Mouse (Mus musculus): ENCODE data around the gene Anapc5.

Gene Anapc5

DNA sequence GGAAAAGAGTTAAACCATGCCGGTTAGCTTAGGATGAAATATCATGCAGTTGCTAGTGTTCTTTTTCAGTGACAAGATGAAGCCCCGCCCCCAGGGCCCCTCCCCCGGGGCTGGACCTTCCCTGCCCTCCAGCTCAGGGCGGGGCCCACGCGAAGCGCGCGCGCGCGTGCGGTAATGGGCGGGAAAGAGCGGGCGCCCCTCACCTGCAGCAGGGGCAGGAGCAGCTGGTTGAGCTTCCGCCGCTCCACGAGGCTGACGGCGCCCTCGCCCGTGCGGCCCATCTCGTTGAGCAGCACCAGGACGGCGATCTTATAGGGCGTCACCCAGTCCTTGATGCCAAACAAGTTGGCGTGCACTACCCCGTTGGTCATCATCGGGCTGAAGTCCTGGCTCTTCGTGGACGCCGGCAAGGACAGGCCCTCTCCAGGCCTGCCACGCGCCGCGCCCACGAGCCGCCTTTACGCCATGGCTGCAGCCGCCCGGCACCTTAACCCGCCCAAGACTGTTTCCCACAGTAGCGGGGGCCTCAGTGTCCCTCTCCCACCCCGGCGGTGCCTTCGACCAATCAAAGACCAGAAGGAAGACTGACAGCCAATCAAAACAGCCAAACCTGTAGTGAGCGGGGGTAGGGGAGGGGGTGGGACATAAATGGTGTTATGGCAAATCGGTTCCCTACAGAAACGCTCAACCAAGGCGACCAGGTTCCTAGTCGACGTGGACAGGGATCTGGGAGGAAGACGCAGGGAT is at the start of gene Anapc5:
Gene Anapc5 (minus strand): TSS at position 563 of the 747 bp plus-strand sequence.
- peak; percentile 97 for DNase-seq (ENCODE audit: low spot score)

DNA sequence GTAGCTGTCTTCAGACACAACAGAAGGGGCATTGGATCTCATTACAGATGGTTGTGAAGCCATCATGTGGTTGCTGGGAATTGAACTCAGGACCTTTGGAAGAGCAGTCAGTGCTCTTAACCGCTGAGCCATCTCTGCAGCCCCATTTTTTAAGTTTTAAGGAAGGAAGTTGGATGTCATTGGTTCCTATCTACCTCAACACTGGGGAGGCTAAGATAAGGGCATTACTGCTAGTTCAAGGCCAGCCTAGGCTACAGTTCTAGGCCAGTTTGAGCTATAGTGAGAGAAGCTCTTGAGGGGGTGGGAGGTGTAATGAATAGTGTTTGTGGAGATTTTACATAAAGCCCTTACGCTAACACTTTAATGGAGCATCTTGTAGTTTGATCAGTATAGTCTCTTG is 41.9 kb upstream of the Anapc5 start:
- no peak for DNase-seq (ENCODE audit: low spot score)

DNA sequence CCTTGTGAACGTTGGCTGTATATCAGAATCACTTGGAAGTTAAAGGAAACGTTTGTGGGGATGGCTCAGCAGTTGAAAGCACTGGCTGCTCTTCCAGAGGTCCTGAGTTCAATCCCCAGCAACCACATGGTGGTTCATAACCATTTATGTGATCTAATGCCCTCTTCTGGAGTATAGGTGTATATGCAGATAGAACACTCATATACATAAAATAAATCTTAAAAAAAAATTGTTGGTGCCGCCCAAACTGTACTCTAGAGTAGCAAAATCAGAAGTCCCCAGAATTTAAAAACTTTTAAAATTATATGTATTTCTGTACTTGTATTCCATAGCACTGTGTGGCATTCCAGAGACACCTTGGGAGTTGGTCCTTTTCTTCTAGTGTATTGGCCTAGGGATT is 34.7 kb upstream of the Anapc5 start:
- no peak for DNase-seq (ENCODE audit: low spot score)

DNA sequence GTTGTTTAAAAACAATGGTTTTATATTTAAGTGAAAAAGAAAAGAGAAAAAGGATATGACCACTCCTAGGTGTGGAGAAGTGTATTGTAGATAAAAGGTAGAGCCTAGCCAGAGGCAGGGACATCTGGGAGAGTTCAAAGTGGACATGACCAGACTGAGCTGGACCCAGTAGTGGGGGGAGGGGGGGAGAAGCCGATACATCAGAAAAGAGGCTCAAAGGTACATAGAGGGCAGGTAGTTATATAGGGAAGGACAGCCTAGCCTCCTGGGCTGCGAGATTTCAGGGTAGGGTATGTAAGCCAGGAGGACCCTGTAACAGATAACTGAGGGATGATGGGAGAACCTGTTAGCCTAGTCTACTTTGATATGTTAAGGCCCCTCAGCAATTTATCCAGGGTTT is 31.5 kb upstream of the Anapc5 start:
- DNase-seq (ENCODE audit: low spot score) = no peak

DNA sequence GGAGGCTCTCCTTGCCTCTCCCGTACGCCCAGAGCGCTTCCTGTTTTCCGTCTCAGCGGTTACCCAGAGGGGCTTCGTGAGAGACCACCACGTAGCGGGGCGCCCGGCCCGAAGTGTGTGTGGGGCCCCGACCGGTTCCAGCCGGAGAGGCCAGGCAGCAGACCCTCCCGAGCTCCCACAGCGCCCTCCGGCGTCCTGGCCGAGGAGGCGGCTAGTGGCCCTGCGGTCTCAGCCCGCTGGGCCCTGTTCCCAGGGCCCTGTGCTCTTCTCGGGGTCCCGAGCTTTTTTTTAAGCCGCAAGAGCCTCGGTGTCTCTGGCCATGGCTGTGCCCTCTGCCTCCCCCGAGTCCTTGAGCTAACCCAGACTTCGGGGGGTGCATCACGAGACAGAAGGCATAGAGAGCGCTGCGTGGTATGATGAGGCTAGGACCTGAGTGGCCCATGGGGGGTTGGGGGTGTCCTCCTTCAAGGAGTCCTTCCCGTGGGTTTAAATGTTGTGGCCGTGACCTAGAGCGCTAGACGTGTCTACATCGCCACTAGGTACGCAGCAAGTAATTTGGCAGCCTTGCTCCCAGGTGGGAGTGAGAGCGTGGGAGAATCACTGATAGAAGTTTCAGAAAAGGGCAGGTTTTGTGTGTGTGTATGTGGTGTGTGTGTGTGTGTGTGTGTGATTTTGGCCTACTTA is 29.3 kb upstream of the Anapc5 start:
- DNase-seq (ENCODE audit: low spot score) = peak; percentile 54

DNA sequence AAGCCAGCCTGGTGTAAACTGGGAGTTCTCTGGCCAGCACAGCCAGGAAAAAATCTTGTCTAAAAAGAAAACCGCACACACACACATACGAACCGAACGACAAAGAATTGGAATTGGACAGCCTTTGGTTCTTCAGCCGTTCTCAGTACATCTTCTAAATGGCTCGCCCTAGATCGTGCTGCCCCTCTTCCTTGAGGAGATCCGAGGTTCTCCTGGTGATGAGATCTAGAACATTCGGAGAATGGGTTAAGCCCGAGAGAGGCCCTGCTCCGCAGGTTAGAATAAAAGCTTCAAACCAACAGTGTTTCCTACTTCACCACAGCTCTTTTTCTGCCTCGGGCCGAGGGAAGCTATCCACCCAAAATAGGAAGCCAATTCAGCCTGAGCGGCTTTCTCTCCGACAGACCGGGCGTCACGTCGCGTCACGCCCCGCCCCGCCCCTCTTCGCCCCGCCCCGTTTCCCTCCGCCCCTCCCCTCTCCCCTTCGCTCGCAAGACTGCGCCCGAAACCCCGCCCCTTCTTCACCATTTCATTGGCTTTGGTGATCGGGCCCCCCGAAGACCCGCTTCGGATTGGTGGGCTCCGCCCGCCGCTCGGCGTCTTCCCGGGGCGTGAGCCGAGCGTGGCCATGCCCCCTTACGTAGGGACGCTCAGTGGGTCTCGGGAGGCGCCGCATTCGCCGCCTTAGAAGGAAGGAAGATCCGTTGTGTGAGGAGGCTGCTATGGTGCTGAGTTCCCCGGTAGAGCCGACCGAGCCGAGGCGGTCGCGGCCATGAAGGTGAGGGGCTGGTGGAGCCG is 28.6 kb upstream of the Anapc5 start, which contains the start of gene Rnf34:
Gene Rnf34 (plus strand): TSS at position 528 of the 798 bp plus-strand sequence.
- DNase-seq (ENCODE audit: low spot score) = peak; percentile 99

DNA sequence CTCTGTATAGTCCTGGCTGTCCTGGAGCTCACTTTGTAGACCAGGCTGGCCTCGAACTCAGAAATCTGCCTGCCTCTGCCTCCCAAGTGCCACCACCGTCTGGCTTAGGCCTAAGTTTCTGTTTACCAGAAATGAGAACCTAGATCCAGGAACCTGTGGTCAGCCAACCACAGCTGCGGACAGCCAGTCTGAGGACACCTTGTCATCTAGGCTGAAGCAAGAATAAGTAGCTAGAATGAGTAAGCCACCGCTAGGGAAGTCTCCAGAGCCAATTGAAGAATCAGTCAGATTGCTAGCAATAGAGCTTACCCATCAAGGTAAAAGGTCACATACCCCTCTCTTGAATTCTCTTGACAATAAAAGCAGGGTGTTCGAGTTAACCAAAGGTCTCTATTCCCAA is 22.7 kb upstream of the Anapc5 start:
- DNase-seq (ENCODE audit: low spot score) = no peak

DNA sequence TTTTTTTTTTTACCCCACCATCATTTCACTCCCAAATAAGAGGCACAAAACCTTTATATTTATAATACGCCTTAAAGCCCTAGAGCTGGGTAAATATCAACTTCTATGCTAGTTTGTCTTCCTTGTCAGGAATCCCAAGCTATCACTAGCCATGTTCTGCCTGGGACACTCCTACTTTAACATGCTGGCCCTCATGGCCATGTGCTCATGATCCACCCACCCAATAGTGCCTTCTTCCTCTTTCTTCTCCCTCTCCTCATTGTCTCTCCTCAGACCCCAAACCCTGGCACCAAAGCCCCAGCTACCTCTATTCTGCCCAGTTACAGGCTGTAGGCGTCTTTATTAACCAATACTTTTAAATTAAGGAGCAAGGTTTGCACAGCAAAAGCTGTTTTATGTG is 20.0 kb upstream of the Anapc5 start:
- DNase-seq (ENCODE audit: low spot score) = no peak

DNA sequence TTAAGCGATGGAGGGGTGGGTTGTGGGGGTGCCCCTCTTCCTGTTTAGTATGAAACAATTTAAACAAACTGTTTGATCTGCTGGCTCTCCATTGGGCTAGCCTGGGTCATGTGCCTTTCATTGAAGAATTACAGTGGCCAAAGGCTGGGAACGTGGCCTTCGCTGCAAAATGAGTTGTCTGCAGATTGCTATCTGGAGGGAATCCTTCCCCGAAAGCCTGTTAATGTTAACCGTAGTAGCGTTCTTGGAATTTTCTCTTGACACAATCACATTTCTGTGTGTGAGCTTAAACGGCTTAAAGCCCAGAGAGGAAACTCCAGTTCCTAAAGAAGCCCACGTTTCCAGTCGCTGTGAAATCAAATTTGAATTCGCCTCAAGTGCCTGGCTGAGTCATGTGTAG is 11.9 kb upstream of the Anapc5 start:
- no peak for DNase-seq (ENCODE audit: low spot score)

DNA sequence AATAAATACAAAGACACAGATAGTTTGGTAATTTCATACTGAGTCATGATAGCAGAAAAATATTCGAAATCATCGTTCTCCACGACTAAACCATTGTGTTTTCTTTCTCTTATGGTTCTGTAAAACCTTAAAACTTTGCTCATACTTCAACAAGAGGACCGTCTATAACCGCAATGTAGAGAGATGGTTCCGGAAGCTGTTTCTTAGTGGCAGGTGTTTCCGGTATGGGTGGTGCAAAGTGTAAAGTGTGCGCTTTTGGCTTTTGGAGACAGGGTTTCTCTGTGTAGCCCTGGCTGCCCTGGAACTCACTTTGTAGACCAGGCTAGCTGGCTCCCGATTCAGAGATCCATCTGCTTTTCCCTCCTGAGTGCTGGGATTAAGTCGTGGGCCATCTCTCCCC is 11.4 kb upstream of the Anapc5 start:
- DNase-seq (ENCODE audit: low spot score) = no peak

DNA sequence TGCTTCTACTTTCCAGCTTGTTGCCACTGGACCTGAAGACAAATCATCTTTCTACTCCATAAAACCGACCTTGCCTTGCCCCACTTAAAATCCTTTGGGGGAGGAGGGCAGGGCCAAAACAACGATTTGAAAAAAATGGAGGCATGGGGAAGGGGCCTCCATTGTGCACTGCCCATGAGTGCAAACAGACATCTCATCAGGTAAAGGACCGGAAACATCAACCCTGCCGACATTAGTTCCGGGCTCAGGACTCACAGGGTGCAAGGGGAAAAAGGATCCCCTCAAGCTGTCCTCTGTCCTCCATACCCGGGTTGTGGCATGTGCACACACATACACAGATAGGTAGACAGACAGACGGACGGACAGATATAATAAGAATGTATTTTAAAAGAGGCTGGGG is 4.0 kb upstream of the Anapc5 start:
- DNase-seq (ENCODE audit: low spot score) = peak; percentile 67

DNA sequence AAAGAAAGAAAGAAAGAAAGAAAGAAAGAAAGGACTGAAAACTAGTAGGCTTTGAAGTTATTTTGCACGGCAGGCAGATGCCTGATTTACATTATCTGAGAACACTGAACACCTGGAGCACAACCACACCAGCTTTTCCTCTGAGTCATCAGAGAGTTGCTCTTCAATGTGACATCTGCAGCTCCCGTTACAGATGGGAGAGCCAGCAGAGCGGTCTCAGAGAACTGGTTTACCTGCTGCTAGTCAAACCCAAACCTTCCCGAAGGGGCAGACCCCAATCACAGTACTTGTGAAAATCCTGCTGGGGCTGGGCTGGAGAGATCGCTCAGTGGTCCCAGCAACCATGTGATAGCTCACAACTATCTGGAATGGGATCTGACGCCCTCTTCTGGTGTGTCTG is 3.3 kb upstream of the Anapc5 start:
- no peak for DNase-seq (ENCODE audit: low spot score)

DNA sequence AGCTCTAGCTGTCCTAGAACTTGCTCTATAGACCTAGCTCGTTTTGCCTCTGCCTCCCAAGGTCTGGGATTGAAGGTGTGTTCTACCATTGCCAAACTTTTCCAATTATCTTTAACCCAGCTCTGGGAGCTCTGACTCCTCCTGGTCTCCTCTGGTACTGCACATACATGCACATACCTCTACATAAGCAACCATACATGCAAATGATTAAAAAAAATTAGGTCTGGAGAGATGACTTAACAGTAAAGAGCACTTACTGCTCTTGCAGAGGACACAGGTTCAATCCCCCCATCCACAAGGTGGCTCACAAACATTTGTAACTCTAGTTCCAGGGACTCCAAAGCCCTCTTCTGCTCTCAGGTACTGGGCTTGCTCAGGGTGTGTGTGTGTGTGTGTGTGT is 2.8 kb upstream of the Anapc5 start:
- no peak for DNase-seq (ENCODE audit: low spot score)

DNA sequence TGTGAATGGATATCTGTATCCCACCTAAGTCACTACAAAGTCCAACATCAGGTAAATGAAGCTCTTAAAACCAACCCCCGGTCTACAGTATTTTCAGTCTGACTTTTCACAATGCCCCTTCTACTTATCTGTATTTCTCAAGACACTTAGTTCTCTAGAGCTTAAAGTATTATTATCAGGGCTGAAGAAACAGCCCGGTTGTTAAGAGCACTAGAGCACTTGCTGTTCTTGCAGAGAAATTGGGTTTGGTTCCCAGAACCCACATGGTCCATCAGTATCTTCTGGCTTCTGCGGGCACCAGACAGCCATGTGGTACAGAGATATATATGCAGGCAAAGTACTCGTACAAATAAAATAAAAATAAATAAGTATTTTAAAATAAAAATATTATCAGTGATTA is 1.3 kb upstream of the Anapc5 start:
- no peak for DNase-seq (ENCODE audit: low spot score)

DNA sequence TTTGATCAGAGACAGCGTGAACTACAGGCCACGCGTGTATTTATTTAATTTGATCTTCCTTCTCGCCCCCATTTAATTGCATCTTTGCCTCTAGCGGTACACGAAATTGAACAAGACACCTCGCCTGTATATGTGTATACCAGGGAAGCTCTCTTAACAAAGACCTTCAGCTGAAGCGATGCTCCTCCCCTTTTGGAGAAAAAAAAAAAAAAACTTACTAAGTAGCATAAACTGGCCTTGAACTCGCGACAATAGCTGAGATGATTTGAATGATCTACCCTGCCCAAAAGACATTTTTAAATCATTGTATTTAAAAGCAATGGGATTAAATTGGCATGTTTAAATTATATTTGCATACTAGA is 366 bp upstream of the Anapc5 start:
- no peak for DNase-seq (ENCODE audit: low spot score)

DNA sequence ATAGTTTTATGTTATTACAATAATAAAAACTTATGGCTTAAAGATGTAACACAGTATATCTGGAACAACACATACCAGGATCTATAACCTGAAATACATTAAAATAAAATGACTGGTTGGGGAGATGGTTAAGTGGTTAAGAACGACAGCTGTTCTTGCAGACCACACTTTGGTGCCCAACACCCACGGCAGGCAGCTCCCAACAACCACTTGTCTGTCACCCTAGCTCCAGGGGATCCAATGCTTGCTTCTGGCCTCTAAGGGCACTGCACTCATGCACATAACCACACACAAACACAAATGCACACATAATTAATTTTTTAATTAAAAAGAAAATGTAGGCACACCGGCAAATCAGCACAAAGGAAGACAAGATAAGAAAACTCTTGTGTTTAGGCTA is 8.4 kb downstream of the Anapc5 start:
- no peak for DNase-seq (ENCODE audit: low spot score)

DNA sequence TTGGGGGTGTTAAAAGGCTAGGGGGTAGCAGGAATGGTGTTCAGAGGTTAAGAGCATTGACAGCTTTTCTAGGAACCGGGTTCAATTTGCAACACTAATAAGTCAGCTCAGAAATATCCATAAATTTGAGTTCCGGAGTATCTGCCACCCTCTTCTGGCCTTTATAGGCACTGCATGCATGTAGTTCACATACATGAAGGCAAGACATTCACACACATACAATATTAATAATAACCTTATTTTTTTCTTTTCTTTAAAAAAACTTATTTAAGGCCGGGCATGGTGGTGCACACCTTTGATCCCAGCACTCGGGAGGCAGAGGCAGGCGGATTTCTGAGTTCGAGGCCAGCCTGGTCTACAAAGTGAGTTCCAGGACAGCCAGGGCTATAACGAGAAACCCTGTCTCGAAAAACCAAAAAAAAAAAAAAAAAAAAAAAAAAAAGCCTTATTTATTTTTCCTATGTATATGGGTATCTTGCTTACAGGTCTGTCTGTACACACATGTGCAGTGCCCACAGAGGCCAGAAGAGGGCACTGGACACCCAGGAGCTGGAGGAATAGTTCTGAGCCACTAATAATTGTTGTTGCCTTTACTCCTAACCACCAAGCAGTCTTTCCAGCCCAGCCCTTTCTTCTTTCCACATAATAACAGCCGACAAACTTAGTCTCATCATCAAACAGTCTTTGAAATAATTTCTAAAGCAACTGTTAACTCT is 9.6 kb downstream of the Anapc5 start:
- peak; percentile 45 for DNase-seq (ENCODE audit: low spot score)

DNA sequence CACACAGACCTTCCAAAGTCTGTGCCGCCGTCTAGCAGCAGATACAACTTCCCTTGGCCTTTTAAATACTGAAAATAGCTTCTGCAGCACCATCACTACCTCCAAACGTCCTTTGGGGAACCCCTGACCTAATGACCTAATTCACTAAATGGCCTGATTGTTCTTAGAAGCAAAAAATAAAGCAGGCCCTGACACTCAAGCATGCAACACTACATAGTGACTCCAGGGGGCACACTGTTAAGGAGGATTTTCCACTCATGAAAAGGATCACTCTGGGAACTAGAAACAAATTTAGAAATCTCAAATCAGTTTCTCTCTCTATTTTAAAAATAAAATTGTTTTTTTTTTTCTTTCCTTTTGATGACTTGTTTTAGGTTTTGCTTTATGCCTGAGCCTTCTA is 15.6 kb downstream of the Anapc5 start:
- no peak for DNase-seq (ENCODE audit: low spot score)

DNA sequence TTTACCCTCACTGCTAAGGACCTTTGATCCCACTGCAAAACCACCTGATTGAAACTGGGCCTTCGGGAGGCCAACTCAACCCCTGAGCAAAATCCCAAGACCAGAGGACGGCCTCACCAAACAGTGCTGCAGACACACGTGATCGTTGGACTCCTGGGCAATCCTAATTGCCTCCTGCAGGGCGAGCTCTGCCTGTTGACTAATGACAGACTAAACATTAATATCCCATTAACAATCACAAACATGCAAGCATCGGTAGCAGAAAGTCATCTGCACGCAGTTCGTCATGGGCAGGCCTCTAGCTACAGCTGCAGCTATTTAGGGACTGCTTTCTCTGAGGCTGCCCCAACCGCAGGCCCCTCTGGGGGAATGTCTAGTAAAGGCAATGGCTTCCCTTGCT is 18.4 kb downstream of the Anapc5 start:
- DNase-seq (ENCODE audit: low spot score) = no peak

DNA sequence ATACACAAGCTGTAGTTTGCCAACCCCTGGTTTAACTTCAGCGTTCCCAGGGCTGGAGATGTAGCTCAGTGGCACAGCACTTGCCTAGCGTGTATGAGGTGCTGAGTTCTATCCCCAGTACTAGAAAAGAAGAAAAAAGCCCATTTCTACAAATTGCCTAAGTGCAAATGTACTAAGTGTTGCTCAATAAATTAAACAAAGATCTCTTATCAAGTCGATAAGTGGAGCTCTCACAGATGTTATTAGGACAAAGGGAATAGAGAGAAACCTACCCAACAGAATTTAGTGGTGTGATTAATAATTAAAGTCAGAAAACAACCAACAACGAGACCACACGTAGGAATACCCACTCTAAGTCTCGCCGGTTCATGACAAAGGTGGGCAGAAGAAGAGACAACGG is 19.5 kb downstream of the Anapc5 start:
- DNase-seq (ENCODE audit: low spot score) = no peak

DNA sequence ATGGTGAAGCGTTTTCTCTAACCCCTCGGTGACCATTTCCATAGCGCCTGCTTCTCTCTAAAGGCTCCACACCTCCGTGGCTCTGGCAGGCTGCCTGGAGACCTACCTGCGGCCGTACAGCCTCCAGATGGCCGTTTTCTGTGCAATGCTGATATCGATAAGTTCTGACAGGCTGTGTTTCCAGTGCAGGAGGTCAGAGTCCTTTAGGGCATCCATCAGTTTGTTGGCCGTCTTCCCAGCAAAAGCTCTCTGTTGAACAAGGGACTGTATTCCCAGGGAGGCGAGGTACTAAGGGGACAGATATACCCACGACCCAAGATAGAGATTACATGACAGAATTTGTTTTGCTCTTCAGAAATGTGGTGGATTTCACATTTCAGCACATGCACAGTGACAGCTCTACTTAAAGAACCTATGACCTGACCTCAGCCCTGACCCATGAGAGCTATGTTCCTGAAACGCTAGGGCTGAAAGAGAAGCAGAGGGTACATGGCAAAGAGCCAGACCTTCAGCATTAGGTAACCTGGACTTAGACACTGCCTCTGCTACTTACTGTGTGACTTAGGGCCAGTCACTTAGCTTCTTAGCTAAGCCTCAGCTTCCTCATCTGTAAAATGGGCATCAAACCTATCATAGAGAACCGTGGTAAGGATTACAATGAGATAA is 20.7 kb downstream of the Anapc5 start:
- DNase-seq (ENCODE audit: low spot score) = peak; percentile 36

Data from testis, postnatal 14 days (tissue).